Mouse (Mus musculus) limb, embryonic 11.5 days (tissue): ENCODE measurements at regions not wholly inside any gene's neighbourhood (a gene's known extent, or its start where the extent isn't known, plus 50 kb on each side); places are given as distances from the start of the nearest gene placed in this dataset.
"Not testable (repeated sequence)": the region's sequence is repeated elsewhere in the genome, so short reads cannot be mapped to it uniquely, and the experiment has no call there.

ENCODE experiments used
- ATAC-seq: fragments of 200-750 bp; cut with Nextera tagmentation; 2 replicates; pipeline ENCODE4 v1.8.0; 2017; ENCODE audit warnings: low read depth; ENCODE audit not compliant: insufficient number of reproducible peaks, low FRiP score, low TSS enrichment
- DNase-seq: peaks from one replicate; pipeline ENCODE4 v3.0.0-alpha.2; 2015; ENCODE audit warnings: low spot score
- H3K27ac ChIP-seq: fragments of 300-500 bp; sonication (generic); replicated peaks from 2 replicates; pipeline ENCODE4 v1.5.1; 2014; ENCODE audit warnings: low read depth, mild to moderate bottlenecking, low read length
- H3K27me3 ChIP-seq: fragments of 300-500 bp; sonication (generic); 2 replicates; pipeline ENCODE4 v1.6.1; 2014; ENCODE audit warnings: mild to moderate bottlenecking, low read length, mixed read lengths; ENCODE audit not compliant: control insufficient read depth, insufficient read depth
- H3K36me3 ChIP-seq: fragments of 300-500 bp; sonication (generic); 2 replicates; pipeline ENCODE4 v1.6.1; 2014; ENCODE audit warnings: mild to moderate bottlenecking, low read length, moderate library complexity, mixed read lengths; ENCODE audit not compliant: control insufficient read depth, insufficient read depth
- H3K4me1 ChIP-seq: fragments of 300-500 bp; sonication (generic); 2 replicates; pipeline ENCODE4 v1.6.1; 2014; ENCODE audit warnings: low read length, mixed read lengths; ENCODE audit not compliant: control insufficient read depth, insufficient read depth
- H3K4me2 ChIP-seq: fragments of 300-500 bp; sonication (generic); 2 replicates; pipeline ENCODE4 v1.6.1; 2014; ENCODE audit warnings: low read depth, mild to moderate bottlenecking, moderate library complexity; ENCODE audit not compliant: severe bottlenecking
- H3K4me3 ChIP-seq: fragments of 300-500 bp; sonication (generic); 2 replicates; pipeline ENCODE4 v1.5.1; 2014; ENCODE audit warnings: low read depth, low read length
- H3K9ac ChIP-seq: fragments of 300-500 bp; sonication (generic); 2 replicates; pipeline ENCODE4 v1.6.1; 2014; ENCODE audit warnings: mild to moderate bottlenecking, low read length
- H3K9me3 ChIP-seq: fragments of 300-500 bp; sonication (generic); 2 replicates; pipeline ENCODE4 v1.6.1; 2016; ENCODE audit warnings: low read length; ENCODE audit not compliant: control insufficient read depth
- WGBS: fragments of 180-500 bp; shearing (Covaris S2); extraction: QIAGEN DNeasy Blood & Tissue Kit; methylation state at CpG from one replicate; pipeline ENCODE4 v1.1.7; 2014; 5-methylcytosine and 5-hydroxymethylcytosine counted together

- no peak for DNase-seq
- Histone ChIP-seq H3K4me2 (no peak overlapping the region), H3K36me3 (no peaks in the 10 kb centered on the region), H3K9ac (no peak overlapping the region), H3K9me3 (no peaks in the 10 kb centered on the region), H3K27me3 (no peaks in the 10 kb centered on the region), H3K4me3 (no peak overlapping the region), H3K27ac (no peak overlapping the region), H3K4me1 (no peaks in the 10 kb centered on the region)
- WGBS, result 73% methylated on average over 2 of the region's 2 CpGs
- no peak for ATAC-seq
Measured at GRCm38 (mm10) chr1:8097046-8097445, 3289.4 kb downstream of the Gm37988 start.

GRCm38 (mm10) chr1:8123021-8123420 is 3290.9 kb upstream of the A830018L16Rik start:
- WGBS, result 44% methylated on average over 8 of the region's 8 CpGs
- not testable (repeated sequence) for H3K4me2 ChIP-seq, H3K27me3 ChIP-seq, H3K4me1 ChIP-seq, ATAC-seq, H3K4me3 ChIP-seq, H3K36me3 ChIP-seq, H3K9me3 ChIP-seq, H3K9ac ChIP-seq, H3K27ac ChIP-seq
- DNase-seq, result peak; percentile 90

- H3K4me1 ChIP-seq, DNase-seq, H3K4me3 ChIP-seq, H3K27ac ChIP-seq, H3K9ac ChIP-seq, H3K4me2 ChIP-seq, H3K27me3 ChIP-seq, H3K9me3 ChIP-seq, H3K36me3 ChIP-seq, ATAC-seq: not testable (repeated sequence)
- 78% methylated on average over 3 of the region's 3 CpGs for WGBS
Measured at GRCm38 (mm10) chr1:8134434-8135433, 3279.2 kb upstream of the A830018L16Rik start.

- DNase-seq (no peak), ATAC-seq (no peak)
- Histone ChIP-seq H3K27ac (no peak overlapping the region), H3K9me3 (no peaks in the 10 kb centered on the region), H3K27me3 (no peaks in the 10 kb centered on the region), H3K4me1 (no peaks in the 10 kb centered on the region), H3K4me2 (no peak overlapping the region), H3K4me3 (no peak overlapping the region), H3K36me3 (no peaks in the 10 kb centered on the region), H3K9ac (no peak overlapping the region)
- 79% methylated on average over 4 of the region's 4 CpGs for WGBS
Measured at GRCm38 (mm10) chr1:8142583-8142982, 3271.3 kb upstream of the A830018L16Rik start.

- Histone ChIP-seq H3K27ac (no peak overlapping the region), H3K9ac (no peak overlapping the region), H3K4me2 (no peak overlapping the region), H3K9me3 (no peaks in the 10 kb centered on the region), H3K4me3 (no peak overlapping the region), H3K27me3 (no peaks in the 10 kb centered on the region), H3K4me1 (no peaks in the 10 kb centered on the region), H3K36me3 (no peaks in the 10 kb centered on the region)
- DNase-seq, result no peak
- ATAC-seq, result no peak
Measured at GRCm38 (mm10) chr1:8173196-8173595, 3240.7 kb upstream of the A830018L16Rik start.
